Mouse (Mus musculus) neural tube, embryonic 13.5 days (tissue): ENCODE data around the gene Ctdsp2. TPM values are rescaled to one million over a fixed set of nuclear protein-coding genes. Genes with fewer than 3 reads are reported as not detected.

Experiments used
- ATAC-seq: fragments of 200-750 bp; cut with Nextera tagmentation; 2 replicates; pipeline ENCODE4 v1.8.0; 2017; ENCODE audit warnings: low read depth, mild to moderate bottlenecking, moderate TSS enrichment, moderate library complexity
- H3K27ac ChIP-seq: fragments of 300-500 bp; sonication (generic); replicated peaks from 2 replicates; pipeline ENCODE4 v1.5.1; 2015; ENCODE audit warnings: moderate library complexity, mild to moderate bottlenecking, inconsistent platforms
- H3K27me3 ChIP-seq: fragments of 300-500 bp; sonication (generic); 2 replicates; pipeline ENCODE4 v1.6.1; 2015; ENCODE audit warnings: mild to moderate bottlenecking, inconsistent platforms
- H3K36me3 ChIP-seq: fragments of 300-500 bp; sonication (generic); 2 replicates; pipeline ENCODE4 v1.6.1; 2015; ENCODE audit warnings: mild to moderate bottlenecking, inconsistent platforms
- H3K4me1 ChIP-seq: fragments of 300-500 bp; sonication (generic); replicated peaks from 2 replicates; pipeline ENCODE4 v1.6.1; 2015; ENCODE audit warnings: inconsistent platforms
- H3K4me2 ChIP-seq: fragments of 300-500 bp; sonication (generic); 2 replicates; pipeline ENCODE4 v1.6.1; 2015; ENCODE audit warnings: inconsistent platforms, mild to moderate bottlenecking, moderate library complexity
- H3K4me3 ChIP-seq: fragments of 300-500 bp; sonication (generic); 2 replicates; pipeline ENCODE4 v1.5.1; 2015; ENCODE audit warnings: mild to moderate bottlenecking, inconsistent platforms
- H3K9ac ChIP-seq: fragments of 300-500 bp; sonication (generic); 2 replicates; pipeline ENCODE4 v1.6.1; 2015; ENCODE audit warnings: moderate library complexity, mild to moderate bottlenecking, inconsistent platforms
- H3K9me3 ChIP-seq: fragments of 300-500 bp; sonication (generic); 2 replicates; pipeline ENCODE4 v1.6.1; 2016; ENCODE audit warnings: inconsistent platforms
- WGBS: fragments of 180-500 bp; shearing (Covaris S2); methylation state at CpG from one replicate; pipeline ENCODE4 v1.1.7; 2015; 5-methylcytosine and 5-hydroxymethylcytosine counted together
- polyA plus RNA-seq: library from polyadenylated mRNA; unstranded; fragments of >200 nt; fragmentation: Nextera tagmentation; extraction: Ambion mirVana; gene quantifications from 2 replicates; pipeline ENCODE4 v1.2.1, GENCODE M21; 2015

Ctdsp2 gene
- polyA plus RNA-seq, 1 experiment from 2014 or later = 21.9 TPM

DNA sequence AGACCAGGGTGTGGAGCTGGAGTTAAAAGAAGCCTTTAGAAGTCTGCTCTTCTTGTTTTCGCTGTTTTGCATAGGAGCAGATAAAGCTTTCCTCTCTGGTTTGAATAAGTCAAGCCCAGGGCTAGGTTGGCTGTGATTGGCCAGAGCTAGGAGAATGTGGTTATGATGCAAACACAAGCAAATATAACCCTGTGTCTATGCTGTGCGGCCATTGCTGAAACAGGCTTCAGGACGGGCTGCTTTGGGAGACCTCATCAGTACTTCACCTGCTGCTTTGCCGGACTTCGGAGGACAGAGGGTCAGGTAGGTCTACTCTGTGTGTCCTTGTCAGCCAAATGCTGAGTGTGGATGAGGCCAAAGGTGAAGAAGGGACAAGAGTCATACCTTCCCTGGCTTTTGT, 22.0 kb downstream of the Ctdsp2 start, which contains the start of gene Avil:
Avil (plus strand) TSS at position 181 of the 400 bp plus-strand sequence.
- WGBS = 88% methylated on average over 5 of the region's 5 CpGs
- no peak within 1 kb of the TSS for H3K9ac ChIP-seq
- no peaks in the 10 kb centered on the region for H3K27me3 ChIP-seq
- H3K4me1 ChIP-seq = no peaks in the 10 kb centered on the region
- no peak within 1 kb of the TSS for H3K27ac ChIP-seq
- H3K36me3 ChIP-seq = peaks cover 42% of the 10 kb centered on the region
- no peak within 1 kb of the TSS for H3K4me2 ChIP-seq
- no peaks in the 10 kb centered on the region for H3K9me3 ChIP-seq
- no peak for ATAC-seq
- no peak within 1 kb of the TSS for H3K4me3 ChIP-seq

- H3K4me1 ChIP-seq = no peaks in the 10 kb centered on the region
- no peak overlapping the region for H3K4me3 ChIP-seq
- no peak overlapping the region for H3K9ac ChIP-seq
- no peak overlapping the region for H3K4me2 ChIP-seq
- no peaks in the 10 kb centered on the region for H3K27me3 ChIP-seq
- no peak for ATAC-seq
- no peak overlapping the region for H3K27ac ChIP-seq
- no peaks in the 10 kb centered on the region for H3K9me3 ChIP-seq
- peaks cover 35% of the 10 kb centered on the region for H3K36me3 ChIP-seq
- 90% methylated on average over 9 of the region's 9 CpGs for WGBS
Measured at GRCm38 (mm10) chr10:127001297-127001696, 22.8 kb downstream of the Ctdsp2 start.

- WGBS = 55% methylated on average over 1 of the region's 1 CpGs
- Histone ChIP-seq H3K36me3 (peaks cover 35% of the 10 kb centered on the region), H3K4me2 (no peak overlapping the region), H3K27me3 (no peaks in the 10 kb centered on the region), H3K9me3 (no peaks in the 10 kb centered on the region), H3K4me3 (no peak overlapping the region), H3K4me1 (no peaks in the 10 kb centered on the region), H3K9ac (no peak overlapping the region), H3K27ac (no peak overlapping the region)
- ATAC-seq = no peak
Measured at GRCm38 (mm10) chr10:127002056-127002455, 23.5 kb downstream of the Ctdsp2 start.

- no peak for ATAC-seq
- Histone ChIP-seq H3K4me1 (no peaks in the 10 kb centered on the region), H3K4me2 (no peak overlapping the region), H3K9ac (no peak overlapping the region), H3K4me3 (no peak overlapping the region), H3K27me3 (no peaks in the 10 kb centered on the region), H3K9me3 (no peaks in the 10 kb centered on the region), H3K36me3 (peaks cover 28% of the 10 kb centered on the region), H3K27ac (no peak overlapping the region)
- WGBS = 90% methylated on average over 5 of the region's 5 CpGs
Measured at GRCm38 (mm10) chr10:127002765-127003164, 24.2 kb downstream of the Ctdsp2 start.

DNA sequence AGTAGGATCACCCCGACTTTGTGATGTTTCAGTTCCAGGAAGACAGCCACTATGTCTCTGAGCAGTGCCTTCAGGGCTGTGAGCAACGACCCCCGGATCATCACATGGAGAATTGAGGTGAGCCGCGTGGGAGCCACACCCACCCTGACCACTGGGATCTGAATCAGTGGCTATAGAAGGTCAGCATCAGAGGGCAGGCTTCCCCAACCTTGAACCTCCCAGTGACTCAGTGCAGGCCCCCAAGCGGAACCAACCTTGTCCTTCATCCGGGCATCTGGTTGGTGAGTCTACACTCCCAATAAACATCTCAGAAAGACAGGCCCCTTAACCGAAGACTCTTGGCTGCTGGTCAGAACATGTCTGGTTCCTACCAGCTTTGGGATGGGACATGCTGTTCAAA, 24.8 kb downstream of the Ctdsp2 start:
- H3K4me3 ChIP-seq = no peak overlapping the region

GRCm38 (mm10) chr10:127003806-127004205, 25.3 kb downstream of the Ctdsp2 start:
- Histone ChIP-seq H3K9me3 (no peaks in the 10 kb centered on the region), H3K9ac (no peak overlapping the region), H3K36me3 (peaks cover 17% of the 10 kb centered on the region), H3K27ac (no peak overlapping the region), H3K4me2 (no peak overlapping the region), H3K27me3 (no peaks in the 10 kb centered on the region), H3K4me1 (no peaks in the 10 kb centered on the region), H3K4me3 (no peak overlapping the region)
- no peak for ATAC-seq
- 75% methylated on average over 7 of the region's 7 CpGs for WGBS

More for the DNA sequence above, 24.8 kb downstream of the Ctdsp2 start:
- 90% methylated on average over 8 of the region's 8 CpGs for WGBS
- Histone ChIP-seq H3K9ac (no peak overlapping the region), H3K4me2 (no peak overlapping the region), H3K9me3 (no peaks in the 10 kb centered on the region), H3K27ac (no peak overlapping the region), H3K27me3 (no peaks in the 10 kb centered on the region), H3K4me1 (no peaks in the 10 kb centered on the region), H3K36me3 (peaks cover 22% of the 10 kb centered on the region)
- no peak for ATAC-seq

- ATAC-seq = no peak
- Histone ChIP-seq H3K9me3 (no peaks in the 10 kb centered on the region), H3K27me3 (no peaks in the 10 kb centered on the region), H3K4me1 (no peaks in the 10 kb centered on the region), H3K9ac (no peak overlapping the region), H3K27ac (no peak overlapping the region), H3K36me3 (peaks cover 11% of the 10 kb centered on the region; the same call in 1 of the 2 replicates), H3K4me2 (no peak overlapping the region), H3K4me3 (no peak overlapping the region)
- 63% methylated on average over 5 of the region's 5 CpGs for WGBS
Measured at GRCm38 (mm10) chr10:127016488-127016887, 38.0 kb downstream of the Ctdsp2 start.

DNA sequence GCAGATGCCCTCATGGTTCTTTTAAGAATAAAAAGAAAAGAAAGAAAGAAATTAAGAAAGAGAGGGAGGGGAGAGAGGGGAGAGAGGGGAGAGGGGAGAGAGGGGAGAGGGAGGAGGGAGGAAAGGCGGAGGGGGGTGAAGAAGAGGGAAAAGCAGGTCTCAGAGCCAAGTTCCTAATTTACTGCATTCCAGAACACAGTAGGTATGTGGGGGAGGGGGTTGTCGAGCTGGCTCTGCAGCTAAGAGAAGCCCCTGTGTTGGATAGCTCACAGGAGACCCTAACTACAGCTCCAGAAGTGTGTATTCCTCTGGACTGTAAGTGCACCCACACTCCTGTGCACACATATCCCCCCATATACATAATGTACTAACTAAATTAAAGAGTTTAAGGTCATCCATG, 38.6 kb downstream of the Ctdsp2 start:
- 19% methylated on average over 2 of the region's 2 CpGs for WGBS
- no peak overlapping the region for H3K27ac ChIP-seq
- H3K4me1 ChIP-seq = no peaks in the 10 kb centered on the region
- H3K36me3 ChIP-seq = peaks cover 16% of the 10 kb centered on the region
- no peaks in the 10 kb centered on the region for H3K27me3 ChIP-seq
- ATAC-seq = no peak
- no peak overlapping the region for H3K4me2 ChIP-seq
- H3K9ac ChIP-seq = no peak overlapping the region
- H3K9me3 ChIP-seq = no peaks in the 10 kb centered on the region
- H3K4me3 ChIP-seq = no peak overlapping the region

DNA sequence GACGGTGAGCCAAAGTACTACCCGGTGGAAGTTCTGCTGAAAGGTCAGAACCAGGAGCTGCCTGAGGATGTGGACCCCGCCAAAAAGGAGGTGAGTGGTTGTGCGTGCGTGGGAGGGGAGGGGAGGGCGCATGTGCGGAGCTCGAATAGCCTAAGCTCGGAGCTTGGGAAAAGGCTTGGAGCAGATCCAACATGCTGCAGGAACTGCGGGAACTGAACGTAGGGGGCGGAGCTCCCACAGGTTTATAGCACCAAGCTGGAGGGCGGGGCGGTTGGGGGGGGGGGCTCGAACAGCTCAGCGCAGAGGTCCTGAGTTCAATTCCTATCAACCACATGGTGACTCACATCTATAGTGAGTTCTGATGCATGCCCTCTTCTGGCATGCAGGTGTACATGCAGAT, 39.9 kb downstream of the Ctdsp2 start:
- no peak overlapping the region for H3K27ac ChIP-seq
- H3K9ac ChIP-seq = no peak overlapping the region
- H3K4me3 ChIP-seq = no peak overlapping the region
- H3K9me3 ChIP-seq = no peaks in the 10 kb centered on the region
- H3K4me1 ChIP-seq = no peaks in the 10 kb centered on the region
- no peak overlapping the region for H3K4me2 ChIP-seq
- no peak for ATAC-seq
- peaks cover 28% of the 10 kb centered on the region for H3K36me3 ChIP-seq
- H3K27me3 ChIP-seq = no peaks in the 10 kb centered on the region
- 75% methylated on average over 16 of the region's 16 CpGs for WGBS

GRCm38 (mm10) chr10:127030336-127031296, 52.1 kb downstream of the Ctdsp2 start, which contains the start of gene Tsfm:
TSS of gene Tsfm (minus strand) at chr10:127030840.
- ATAC-seq = peak; percentile 87
- 6% methylated on average over 56 of the region's 56 CpGs for WGBS
- peak within 1 kb of the TSS; percentile 78 for H3K27ac ChIP-seq
- H3K4me2 ChIP-seq = peak within 1 kb of the TSS; percentile 91
- peaks cover 12% of the 10 kb centered on the region for H3K4me1 ChIP-seq
- no peaks in the 10 kb centered on the region for H3K9me3 ChIP-seq
- peak within 1 kb of the TSS; percentile 83 for H3K4me3 ChIP-seq
- no peaks in the 10 kb centered on the region for H3K27me3 ChIP-seq
- H3K36me3 ChIP-seq = peaks cover 36% of the 10 kb centered on the region
- H3K9ac ChIP-seq = peak within 1 kb of the TSS; percentile 92

DNA sequence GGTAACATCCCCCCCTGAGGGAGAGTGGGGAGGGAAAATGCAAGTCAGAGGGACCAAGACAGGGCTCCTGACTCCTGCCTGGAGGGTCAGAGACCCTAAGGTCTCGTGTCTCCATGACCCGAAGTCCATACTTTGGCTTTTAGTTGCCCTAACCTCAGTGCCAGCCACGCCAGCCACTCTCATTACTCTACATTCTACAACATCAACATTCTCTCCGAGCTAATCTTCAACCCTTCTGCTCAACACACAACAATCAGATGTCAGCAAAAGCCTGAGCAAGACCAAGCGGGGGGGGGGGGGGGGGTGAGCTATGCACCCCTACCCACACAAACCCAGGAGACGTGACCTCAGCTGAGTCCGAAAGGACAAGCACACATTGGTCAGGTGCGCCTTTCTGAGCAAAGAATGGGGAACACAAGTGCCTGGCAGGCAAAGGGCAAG, 54.8 kb downstream of the Ctdsp2 start:
- no peaks in the 10 kb centered on the region for H3K27me3 ChIP-seq
- WGBS = 76% methylated on average over 8 of the region's 8 CpGs

DNA sequence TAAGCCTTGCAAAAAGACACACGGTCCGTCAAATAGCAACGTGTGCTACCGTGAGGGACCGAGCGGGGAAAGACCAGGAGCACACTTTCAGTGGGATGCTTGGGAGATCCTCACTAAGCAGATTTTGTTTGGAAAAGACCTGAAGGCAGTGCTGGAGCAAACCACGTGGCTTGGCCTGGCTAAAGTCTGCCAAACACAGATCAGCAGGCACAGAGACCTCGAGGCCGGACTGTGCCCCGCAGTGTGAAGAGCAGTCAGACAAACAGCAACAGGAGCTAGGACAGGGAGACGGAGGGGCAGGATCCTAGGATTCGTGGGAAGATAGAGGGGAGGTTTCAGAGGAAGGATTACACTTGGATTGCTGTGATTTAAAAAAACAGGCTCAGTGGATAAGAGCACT, 57.8 kb downstream of the Ctdsp2 start:
- Histone ChIP-seq H3K27me3 (peaks cover 15% of the 10 kb centered on the region), H3K36me3 (no peaks in the 10 kb centered on the region), H3K9ac (no peak overlapping the region), H3K4me3 (no peak overlapping the region), H3K27ac (no peak overlapping the region), H3K4me1 (peaks cover 6% of the 10 kb centered on the region; the same call in 1 of the 2 replicates), H3K4me2 (no peak overlapping the region), H3K9me3 (no peaks in the 10 kb centered on the region)
- 85% methylated on average over 12 of the region's 12 CpGs for WGBS
- no peak for ATAC-seq

More for the DNA sequence above, 54.8 kb downstream of the Ctdsp2 start:
- ATAC-seq = no peak
- Histone ChIP-seq H3K4me3 (no peak overlapping the region), H3K9me3 (no peaks in the 10 kb centered on the region), H3K27ac (no peak overlapping the region), H3K9ac (no peak overlapping the region), H3K4me1 (peaks cover 12% of the 10 kb centered on the region), H3K36me3 (peaks cover 9% of the 10 kb centered on the region), H3K4me2 (no peak overlapping the region)
